In genomic region chr8:71586891-71587290, GRCm38 (mm10) we compare ENCODE assay signal across 10 mouse cellular contexts. TPM values are rescaled to one million over a fixed set of nuclear protein-coding genes. Genes with fewer than 3 reads are reported as not detected.
DNase-seq lines count a peak whose midpoint lies in the region; ATAC-seq and TF ChIP-seq lines count a peak whose summit lies in the region.
"Had no signal": no experiment of that assay in that cellular context is flagged by ENCODE, and none has a peak within 500 bp of the region (broad histone marks: within the 10 kb centered on the region; RNA-seq: fewer than 3 reads in every experiment).

No protein-coding gene starts in this region.

- no peak overlapping the region for H3K4me2 ChIP-seq in liver, embryonic 11.5 days
- H3K4me2 ChIP-seq in forebrain, embryonic 16.5 days (ENCODE audit: low read length) = no peak overlapping the region
- no peak overlapping the region for H3K4me2 ChIP-seq in neural tube, embryonic 12.5 days (replicated peaks)

- H3K4me1 ChIP-seq in liver, adult 2 months (ENCODE audit: control insufficient read depth, insufficient read depth, low read length) = peaks cover 5% of the 10 kb centered on the region
- peaks cover 4% of the 10 kb centered on the region; the same call in 1 of the 2 replicates for H3K4me1 ChIP-seq in liver, embryonic 11.5 days (replicated peaks; ENCODE audit: control insufficient read depth, insufficient read depth, low read length)
- peaks cover 9% of the 10 kb centered on the region for H3K4me1 ChIP-seq in forebrain, embryonic 16.5 days (replicated peaks; ENCODE audit: control insufficient read depth, insufficient read depth, low read length)
- H3K4me1 ChIP-seq in neural tube, embryonic 12.5 days = peaks cover 13% of the 10 kb centered on the region

- H3K4me3 ChIP-seq in liver, adult 2 months (ENCODE audit: insufficient read depth, low read depth, low read length) = no peak overlapping the region
- no peak overlapping the region for H3K4me3 ChIP-seq in liver, embryonic 11.5 days (ENCODE audit: low read depth, low read length)
- H3K4me3 ChIP-seq in forebrain, embryonic 16.5 days (replicated peaks; ENCODE audit: low read length) = no peak overlapping the region
- no peak overlapping the region for H3K4me3 ChIP-seq in neural tube, embryonic 12.5 days

- TF ChIP-seq POLR2A in liver, adult 2 months (IDR thresholded peaks at IDR 0.05; ENCODE audit: extremely low read depth, insufficient read depth, low read length) = no peak

- H3K27ac ChIP-seq in liver, adult 2 months (replicated peaks; ENCODE audit: insufficient read depth, low read depth, low read length) = no peak overlapping the region
- H3K27ac ChIP-seq in liver, embryonic 11.5 days (ENCODE audit: low read depth, low read length) = no peak overlapping the region
- no peak overlapping the region for H3K27ac ChIP-seq in forebrain, embryonic 16.5 days (ENCODE audit: low read length)
- no peak overlapping the region for H3K27ac ChIP-seq in neural tube, embryonic 12.5 days

- no peaks in the 10 kb centered on the region for H3K36me3 ChIP-seq in liver, adult 2 months (ENCODE audit: control insufficient read depth, insufficient read depth, low read length)
- no peaks in the 10 kb centered on the region for H3K36me3 ChIP-seq in liver, embryonic 11.5 days (ENCODE audit: control insufficient read depth, insufficient read depth, low read length)
- peaks cover 7% of the 10 kb centered on the region for H3K36me3 ChIP-seq in forebrain, embryonic 16.5 days (ENCODE audit: control insufficient read depth, insufficient read depth)
- peaks cover 35% of the 10 kb centered on the region for H3K36me3 ChIP-seq in neural tube, embryonic 12.5 days

- 73% methylated on average over 2 of the region's 2 CpGs for WGBS in liver, adult 2 months
- 43% methylated on average over 2 of the region's 2 CpGs for WGBS in liver, embryonic 11.5 days
- WGBS in forebrain, embryonic 16.5 days = 70% methylated on average over 2 of the region's 2 CpGs
- WGBS in neural tube, embryonic 12.5 days = 89% methylated on average over 2 of the region's 2 CpGs

- H3K79me2 ChIP-seq in liver, adult 2 months (ENCODE audit: control insufficient read depth, insufficient read depth, low read length) = no peaks in the 10 kb centered on the region

- H3K27me3 ChIP-seq in liver, adult 2 months (ENCODE audit: control insufficient read depth, insufficient read depth, low read length) = no peaks in the 10 kb centered on the region
- no peaks in the 10 kb centered on the region for H3K27me3 ChIP-seq in liver, embryonic 11.5 days (replicated peaks; ENCODE audit: control insufficient read depth, insufficient read depth, low read length)
- H3K27me3 ChIP-seq in forebrain, embryonic 16.5 days (replicated peaks; ENCODE audit: control insufficient read depth, insufficient read depth, low read length) = no peaks in the 10 kb centered on the region
- no peaks in the 10 kb centered on the region for H3K27me3 ChIP-seq in neural tube, embryonic 12.5 days (replicated peaks)

- DNase-seq in cerebellum, postnatal 10 days = peak; percentile 78 to 83
- DNase-seq in cerebellum, adult 11-12 months = no peak
- DNase-seq in liver, adult 2 months (ENCODE audit: extremely low read depth, low read depth, low spot score) = no peak
- DNase-seq in liver, embryonic 11.5 days (ENCODE audit: low spot score) = no peak
- DNase-seq in NIH3T3 (ENCODE audit: low read depth) = peak; percentile 41

- H3K9ac ChIP-seq in liver, adult 2 months (ENCODE audit: low read depth, low read length) = no peak overlapping the region
- no peak overlapping the region for H3K9ac ChIP-seq in liver, embryonic 11.5 days (ENCODE audit: low read depth, low read length)
- no peak overlapping the region for H3K9ac ChIP-seq in forebrain, embryonic 16.5 days (replicated peaks; ENCODE audit: low read depth, low read length)
- no peak overlapping the region for H3K9ac ChIP-seq in neural tube, embryonic 12.5 days

- TF ChIP-seq CTCF in liver, adult 2 months (IDR thresholded peaks at IDR 0.05; ENCODE audit: low read depth, low read length) = peak; percentile 81

- ATAC-seq in liver, embryonic 11.5 days (replicated peaks; ENCODE audit: low FRiP score) = no peak
- peak; percentile 31; the same call in 1 of the 2 replicates for ATAC-seq in forebrain, embryonic 16.5 days
- ATAC-seq in neural tube, embryonic 12.5 days (ENCODE audit: low FRiP score, low read depth) = peak; percentile 21; the same call in 1 of the 2 replicates
- ATAC-seq in megakaryocyte-erythroid progenitor cell, adult 5-6 weeks (replicated peaks; ENCODE audit: low FRiP score, low TSS enrichment, poor library complexity, severe bottlenecking) = no peak

- H3K9me3 ChIP-seq in liver, embryonic 11.5 days (ENCODE audit: control insufficient read depth, low read length) = no peaks in the 10 kb centered on the region
- no peaks in the 10 kb centered on the region for H3K9me3 ChIP-seq in forebrain, embryonic 16.5 days (ENCODE audit: control insufficient read depth, low read length)
- no peaks in the 10 kb centered on the region for H3K9me3 ChIP-seq in neural tube, embryonic 12.5 days

RNA-seq across cellular contexts. Expression of gene Pgls, which starts 5.1 kb away (rescaled TPM):
- total RNA-seq in liver, adult 2 months (2014; rRNA removed) = 111 and 113 TPM in 2 replicates
- polyA plus RNA-seq in liver, adult 2 months (2012; rRNA removed) = 119 and 124 TPM in 2 replicates
- 200 TPM in 2 replicates for polyA plus RNA-seq in liver, embryonic 11.5 days (2014; fragmentation: Nextera tagmentation; extraction: Ambion mirVana)
- 167 and 189 TPM in 2 replicates for polyA plus RNA-seq in forebrain, embryonic 16.5 days (2015; fragmentation: Nextera tagmentation; extraction: Ambion mirVana)
- 198 and 217 TPM in 2 replicates for polyA plus RNA-seq in neural tube, embryonic 12.5 days (2016; fragmentation: Nextera tagmentation; extraction: Ambion mirVana)
- total RNA-seq in megakaryocyte-erythroid progenitor cell, adult 5-6 weeks (2014; fragmentation: Nextera tagmentation) = 104 and 132 TPM in 2 replicates
- 76.2 and 80.7 TPM in 2 replicates for total RNA-seq in megakaryocyte-erythroid progenitor cell, adult 5-6 weeks (2017)

RNA-seq across cellular contexts. Expression of gene Fam129c, which starts 10.6 kb away (rescaled TPM):
- total RNA-seq in liver, adult 2 months (2014; rRNA removed) = 0.92 and 1.3 TPM in 2 replicates
- polyA plus RNA-seq in liver, adult 2 months (2012; rRNA removed) = 0.73 and 2.1 TPM in 2 replicates
- 0.88 and 3.8 TPM in 2 replicates for polyA plus RNA-seq in liver, embryonic 11.5 days (2014; fragmentation: Nextera tagmentation; extraction: Ambion mirVana)
- 6.2 and 8.4 TPM in 2 replicates for polyA plus RNA-seq in forebrain, embryonic 16.5 days (2015; fragmentation: Nextera tagmentation; extraction: Ambion mirVana)
- polyA plus RNA-seq in neural tube, embryonic 12.5 days (2016; fragmentation: Nextera tagmentation; extraction: Ambion mirVana) = 4.9 and 6.1 TPM in 2 replicates
- total RNA-seq in megakaryocyte-erythroid progenitor cell, adult 5-6 weeks (2014; fragmentation: Nextera tagmentation) = 15.9 and 42.5 TPM in 2 replicates
- 0.14 and 15.0 TPM in 2 replicates for total RNA-seq in megakaryocyte-erythroid progenitor cell, adult 5-6 weeks (2017)

RNA-seq across cellular contexts. Expression of gene Slc27a1, which starts 18.2 kb away (rescaled TPM):
- total RNA-seq in liver, adult 2 months (2014; rRNA removed) = 6.8 and 7.2 TPM in 2 replicates
- polyA plus RNA-seq in liver, adult 2 months (2012; rRNA removed) = 12.5 and 15.7 TPM in 2 replicates
- polyA plus RNA-seq in liver, embryonic 11.5 days (2014; fragmentation: Nextera tagmentation; extraction: Ambion mirVana) = 6.2 and 7.0 TPM in 2 replicates
- polyA plus RNA-seq in forebrain, embryonic 16.5 days (2015; fragmentation: Nextera tagmentation; extraction: Ambion mirVana) = 74.6 and 75.9 TPM in 2 replicates
- 46.1 and 46.5 TPM in 2 replicates for polyA plus RNA-seq in neural tube, embryonic 12.5 days (2016; fragmentation: Nextera tagmentation; extraction: Ambion mirVana)
- 3.0 and 6.3 TPM in 2 replicates for total RNA-seq in megakaryocyte-erythroid progenitor cell, adult 5-6 weeks (2014; fragmentation: Nextera tagmentation)
- total RNA-seq in megakaryocyte-erythroid progenitor cell, adult 5-6 weeks (2017) = 0.95 and 3.1 TPM in 2 replicates

RNA-seq across cellular contexts. Expression of gene Nxnl1, which starts 20.5 kb away (rescaled TPM):
- total RNA-seq in liver, adult 2 months (2014; rRNA removed) = not detected in 2 replicates
- polyA plus RNA-seq in liver, adult 2 months (2012; rRNA removed) = not detected in 2 replicates
- polyA plus RNA-seq in liver, embryonic 11.5 days (2014; fragmentation: Nextera tagmentation; extraction: Ambion mirVana) = 0.23 and 0.30 TPM in 2 replicates
- polyA plus RNA-seq in forebrain, embryonic 16.5 days (2015; fragmentation: Nextera tagmentation; extraction: Ambion mirVana) = not detected in 2 replicates
- not detected in 2 replicates for polyA plus RNA-seq in neural tube, embryonic 12.5 days (2016; fragmentation: Nextera tagmentation; extraction: Ambion mirVana)
- not detected in 2 replicates for total RNA-seq in megakaryocyte-erythroid progenitor cell, adult 5-6 weeks (2014; fragmentation: Nextera tagmentation)
- total RNA-seq in megakaryocyte-erythroid progenitor cell, adult 5-6 weeks (2017) = not detected in 2 replicates
- polyA plus RNA-seq: frontal cortex, adult 2 months; liver, embryonic 16.5 days had no signal

RNA-seq across cellular contexts. Expression of gene Colgalt1, which starts 23.9 kb away (rescaled TPM):
- total RNA-seq in liver, adult 2 months (2014; rRNA removed) = 43.2 and 55.0 TPM in 2 replicates
- 65.3 and 77.3 TPM in 2 replicates for polyA plus RNA-seq in liver, adult 2 months (2012; rRNA removed)
- 45.2 and 45.4 TPM in 2 replicates for polyA plus RNA-seq in liver, embryonic 11.5 days (2014; fragmentation: Nextera tagmentation; extraction: Ambion mirVana)
- polyA plus RNA-seq in forebrain, embryonic 16.5 days (2015; fragmentation: Nextera tagmentation; extraction: Ambion mirVana) = 60.4 and 63.6 TPM in 2 replicates
- polyA plus RNA-seq in neural tube, embryonic 12.5 days (2016; fragmentation: Nextera tagmentation; extraction: Ambion mirVana) = 60.9 and 67.2 TPM in 2 replicates
- total RNA-seq in megakaryocyte-erythroid progenitor cell, adult 5-6 weeks (2014; fragmentation: Nextera tagmentation) = 55.8 and 58.0 TPM in 2 replicates
- total RNA-seq in megakaryocyte-erythroid progenitor cell, adult 5-6 weeks (2017) = 40.1 and 44.4 TPM in 2 replicates

Comparison
In these comparisons a context has a peak if more than half of its experiments do, and no peak if none do; other contexts are left out.
1. DNase-seq: peak in cerebellum, postnatal 10 days (2 of 2) and NIH3T3 (single experiment); none in cerebellum, adult 11-12 months (single experiment), liver, adult 2 months (single experiment) and liver, embryonic 11.5 days (single experiment).
2. ATAC-seq: peak in forebrain, embryonic 16.5 days (single experiment) and neural tube, embryonic 12.5 days (single experiment); none in liver, embryonic 11.5 days (single experiment) and megakaryocyte-erythroid progenitor cell, adult 5-6 weeks (single experiment).